Mouse (Mus musculus): Measurements from ENCODE around the gene Nrxn3. TPM values are rescaled to one million over a fixed set of nuclear protein-coding genes. Genes with fewer than 3 reads are reported as not detected.

Gene Nrxn3
- polyA plus RNA-seq, 1 experiment: 3.0 TPM

- no peak overlapping the region for H3ac ChIP-seq (ENCODE audit: control insufficient read depth, insufficient read length)
- H3K4me3 ChIP-seq: no peak overlapping the region
- H3K79me2 ChIP-seq (ENCODE audit: control insufficient read depth, insufficient read depth): no peaks in the 10 kb centered on the region
- TF ChIP-seq POLR2A (IDR thresholded peaks at IDR 0.05; ENCODE audit: insufficient read length, low read depth): no peak
- no peak for TF ChIP-seq E2F4 (IDR thresholded peaks at IDR 0.05; ENCODE audit: insufficient read depth)
- no peak for TF ChIP-seq MYOG (IDR thresholded peaks at IDR 0.05; ENCODE audit: control insufficient read depth in 1 of 3, insufficient read depth in 1 of 3, insufficient read length in 2 of 3, low read depth in 2 of 3)
- no peak for TF ChIP-seq CEBPB (IDR thresholded peaks at IDR 0.05; ENCODE audit: insufficient read depth, poor library complexity, severe bottlenecking)
- TF ChIP-seq SRF (IDR thresholded peaks at IDR 0.05; ENCODE audit: control insufficient read depth, insufficient read length, low read depth): no peak
- TF ChIP-seq MYOD1 (IDR thresholded peaks at IDR 0.05; ENCODE audit: control insufficient read depth in 1 of 3, insufficient read length in 2 of 3, low read depth in 2 of 3): no peak
- TF ChIP-seq TCF3 (IDR thresholded peaks at IDR 0.05; ENCODE audit: insufficient read length, low read depth): no peak
- TF ChIP-seq POLR2AphosphoS2 (IDR thresholded peaks at IDR 0.05; ENCODE audit: insufficient read length, low read depth): no peak
- no peak for TF ChIP-seq MAX (IDR thresholded peaks at IDR 0.05; ENCODE audit: low read depth)
- TF ChIP-seq USF1 (IDR thresholded peaks at IDR 0.05; ENCODE audit: low read depth): no peak
- TF ChIP-seq REST (IDR thresholded peaks at IDR 0.05; ENCODE audit: insufficient read depth, insufficient read length): no peak
- TF ChIP-seq TCF12 (IDR thresholded peaks at IDR 0.05; ENCODE audit: insufficient read depth, poor library complexity, severe bottlenecking): no peak
- H3K36me3 ChIP-seq (ENCODE audit: control insufficient read depth, insufficient read depth): no peaks in the 10 kb centered on the region
- no peaks in the 10 kb centered on the region for H3K27me3 ChIP-seq (ENCODE audit: control insufficient read depth, insufficient read depth, insufficient read length)
- H3K4me2 ChIP-seq (ENCODE audit: low read depth): no peak overlapping the region
Observed at GRCm38 (mm10) chr12:90059786-90060185, 1337.1 kb downstream of the Nrxn3 start.

GRCm38 (mm10) chr12:90061312-90061711 is 1338.6 kb downstream of the Nrxn3 start:
- Histone ChIP-seq H3K4me2 (ENCODE audit: low read depth) (peak overlapping the region; percentile 64), H3K27me3 (ENCODE audit: control insufficient read depth, insufficient read depth, insufficient read length) (no peaks in the 10 kb centered on the region), H3K36me3 (ENCODE audit: control insufficient read depth, insufficient read depth) (no peaks in the 10 kb centered on the region), H3K4me3 (no peak overlapping the region), H3K79me2 (ENCODE audit: control insufficient read depth, insufficient read depth) (no peaks in the 10 kb centered on the region), H3ac (ENCODE audit: control insufficient read depth, insufficient read length) (no peak overlapping the region)
- TF ChIP-seq POLR2AphosphoS2 (IDR thresholded peaks at IDR 0.05; ENCODE audit: insufficient read length, low read depth) (no peak), POLR2A (IDR thresholded peaks at IDR 0.05; ENCODE audit: insufficient read length, low read depth) (no peak), REST (IDR thresholded peaks at IDR 0.05; ENCODE audit: insufficient read depth, insufficient read length) (no peak), MYOD1 (IDR thresholded peaks at IDR 0.05; ENCODE audit: control insufficient read depth in 1 of 3, insufficient read length in 2 of 3, low read depth in 2 of 3) (peak; percentile 35 to 64 (median 36)), SRF (IDR thresholded peaks at IDR 0.05; ENCODE audit: control insufficient read depth, insufficient read length, low read depth) (no peak), USF1 (IDR thresholded peaks at IDR 0.05; ENCODE audit: low read depth) (no peak), MYOG (IDR thresholded peaks at IDR 0.05; ENCODE audit: control insufficient read depth in 1 of 3, insufficient read depth in 1 of 3, insufficient read length in 2 of 3, low read depth in 2 of 3) (peak; percentile 28 to 57 (median 54)), TCF3 (IDR thresholded peaks at IDR 0.05; ENCODE audit: insufficient read length, low read depth) (no peak), E2F4 (IDR thresholded peaks at IDR 0.05; ENCODE audit: insufficient read depth) (no peak), TCF12 (IDR thresholded peaks at IDR 0.05; ENCODE audit: insufficient read depth, poor library complexity, severe bottlenecking) (peak; percentile 9), MAX (IDR thresholded peaks at IDR 0.05; ENCODE audit: low read depth) (no peak), CEBPB (IDR thresholded peaks at IDR 0.05; ENCODE audit: insufficient read depth, poor library complexity, severe bottlenecking) (no peak)

- Histone ChIP-seq H3K4me3 (no peak overlapping the region), H3K27me3 (ENCODE audit: control insufficient read depth, insufficient read depth, insufficient read length) (no peaks in the 10 kb centered on the region), H3K36me3 (ENCODE audit: control insufficient read depth, insufficient read depth) (no peaks in the 10 kb centered on the region), H3K4me2 (ENCODE audit: low read depth) (peak overlapping the region; percentile 64), H3ac (ENCODE audit: control insufficient read depth, insufficient read length) (no peak overlapping the region), H3K79me2 (ENCODE audit: control insufficient read depth, insufficient read depth) (no peaks in the 10 kb centered on the region)
- TF ChIP-seq E2F4 (IDR thresholded peaks at IDR 0.05; ENCODE audit: insufficient read depth) (no peak), USF1 (IDR thresholded peaks at IDR 0.05; ENCODE audit: low read depth) (no peak), SRF (IDR thresholded peaks at IDR 0.05; ENCODE audit: control insufficient read depth, insufficient read length, low read depth) (no peak), MYOD1 (IDR thresholded peaks at IDR 0.05; ENCODE audit: control insufficient read depth in 1 of 3, insufficient read length in 2 of 3, low read depth in 2 of 3) (no peak), MYOG (IDR thresholded peaks at IDR 0.05; ENCODE audit: control insufficient read depth in 1 of 3, insufficient read depth in 1 of 3, insufficient read length in 2 of 3, low read depth in 2 of 3) (no peak), POLR2AphosphoS2 (IDR thresholded peaks at IDR 0.05; ENCODE audit: insufficient read length, low read depth) (no peak), MAX (IDR thresholded peaks at IDR 0.05; ENCODE audit: low read depth) (no peak), TCF12 (IDR thresholded peaks at IDR 0.05; ENCODE audit: insufficient read depth, poor library complexity, severe bottlenecking) (no peak), POLR2A (IDR thresholded peaks at IDR 0.05; ENCODE audit: insufficient read length, low read depth) (no peak), TCF3 (IDR thresholded peaks at IDR 0.05; ENCODE audit: insufficient read length, low read depth) (no peak), REST (IDR thresholded peaks at IDR 0.05; ENCODE audit: insufficient read depth, insufficient read length) (no peak)
Observed at GRCm38 (mm10) chr12:90062219-90062618, 1339.5 kb downstream of the Nrxn3 start.

GRCm38 (mm10) chr12:90063443-90063842 is 1340.8 kb downstream of the Nrxn3 start:
- no peaks in the 10 kb centered on the region for H3K27me3 ChIP-seq (ENCODE audit: control insufficient read depth, insufficient read depth, insufficient read length)
- H3K4me2 ChIP-seq (ENCODE audit: low read depth): no peak overlapping the region
- H3K4me3 ChIP-seq: no peak overlapping the region
- TF ChIP-seq POLR2AphosphoS2 (IDR thresholded peaks at IDR 0.05; ENCODE audit: insufficient read length, low read depth) (no peak), MYOD1 (IDR thresholded peaks at IDR 0.05; ENCODE audit: control insufficient read depth in 1 of 3, insufficient read length in 2 of 3, low read depth in 2 of 3) (no peak), POLR2A (IDR thresholded peaks at IDR 0.05; ENCODE audit: insufficient read length, low read depth) (no peak), MYOG (IDR thresholded peaks at IDR 0.05; ENCODE audit: control insufficient read depth in 1 of 3, insufficient read depth in 1 of 3, insufficient read length in 2 of 3, low read depth in 2 of 3) (no peak), USF1 (IDR thresholded peaks at IDR 0.05; ENCODE audit: low read depth) (no peak), TCF3 (IDR thresholded peaks at IDR 0.05; ENCODE audit: insufficient read length, low read depth) (no peak), SRF (IDR thresholded peaks at IDR 0.05; ENCODE audit: control insufficient read depth, insufficient read length, low read depth) (no peak), CEBPB (IDR thresholded peaks at IDR 0.05; ENCODE audit: insufficient read depth, poor library complexity, severe bottlenecking) (no peak), MAX (IDR thresholded peaks at IDR 0.05; ENCODE audit: low read depth) (no peak), E2F4 (IDR thresholded peaks at IDR 0.05; ENCODE audit: insufficient read depth) (no peak), REST (IDR thresholded peaks at IDR 0.05; ENCODE audit: insufficient read depth, insufficient read length) (no peak), TCF12 (IDR thresholded peaks at IDR 0.05; ENCODE audit: insufficient read depth, poor library complexity, severe bottlenecking) (no peak)
- H3K79me2 ChIP-seq (ENCODE audit: control insufficient read depth, insufficient read depth): no peaks in the 10 kb centered on the region
- no peaks in the 10 kb centered on the region for H3K36me3 ChIP-seq (ENCODE audit: control insufficient read depth, insufficient read depth)
- H3ac ChIP-seq (ENCODE audit: control insufficient read depth, insufficient read length): no peak overlapping the region
